Mouse (Mus musculus) neural tube, embryonic 15.5 days (tissue): Measurements from ENCODE around the gene D330020A13Rik. TPM values are rescaled to one million over a fixed set of nuclear protein-coding genes. Genes with fewer than 3 reads are reported as not detected.

Experiments used
- ATAC-seq: fragments of 200-750 bp; cut with Nextera tagmentation; 2 replicates; pipeline ENCODE4 v1.8.0; 2017; ENCODE audit warnings: mild to moderate bottlenecking, moderate TSS enrichment, moderate library complexity; ENCODE audit not compliant: low FRiP score
- H3K27ac ChIP-seq: fragments of 300-500 bp; sonication (generic); replicated peaks from 2 replicates; pipeline ENCODE4 v1.5.1; 2015; ENCODE audit warnings: mild to moderate bottlenecking, inconsistent platforms
- H3K27me3 ChIP-seq: fragments of 300-500 bp; sonication (generic); replicated peaks from 2 replicates; pipeline ENCODE4 v1.6.1; 2015; ENCODE audit warnings: inconsistent platforms
- H3K36me3 ChIP-seq: fragments of 300-500 bp; sonication (generic); 2 replicates; pipeline ENCODE4 v1.6.1; 2015; ENCODE audit warnings: inconsistent platforms
- H3K4me1 ChIP-seq: fragments of 300-500 bp; sonication (generic); 2 replicates; pipeline ENCODE4 v1.6.1; 2015; ENCODE audit warnings: inconsistent platforms
- H3K4me2 ChIP-seq: fragments of 300-500 bp; sonication (generic); 2 replicates; pipeline ENCODE4 v1.6.1; 2015; ENCODE audit warnings: inconsistent platforms, mild to moderate bottlenecking, moderate library complexity
- H3K4me3 ChIP-seq: fragments of 300-500 bp; sonication (generic); replicated peaks from 2 replicates; pipeline ENCODE4 v1.5.1; 2015; ENCODE audit warnings: mild to moderate bottlenecking, inconsistent platforms
- H3K9ac ChIP-seq: fragments of 300-500 bp; sonication (generic); replicated peaks from 2 replicates; pipeline ENCODE4 v1.6.1; 2015; ENCODE audit warnings: mild to moderate bottlenecking, inconsistent platforms
- H3K9me3 ChIP-seq: fragments of 300-500 bp; sonication (generic); replicated peaks from 2 replicates; pipeline ENCODE4 v1.6.1; 2016; ENCODE audit warnings: inconsistent platforms
- WGBS: fragments of 180-500 bp; shearing (Covaris S2); methylation state at CpG from one replicate; pipeline ENCODE4 v1.1.7; 2015; ENCODE audit warnings: mixed read lengths; 5-methylcytosine and 5-hydroxymethylcytosine counted together
- polyA plus RNA-seq: library from polyadenylated mRNA; unstranded; fragments of >200 nt; fragmentation: Nextera tagmentation; extraction: Ambion mirVana; gene quantifications from 2 replicates; pipeline ENCODE4 v1.2.1, GENCODE M21; 2015

Gene D330020A13Rik
- polyA plus RNA-seq, 1 experiment from 2014 or later = not detected

DNA sequence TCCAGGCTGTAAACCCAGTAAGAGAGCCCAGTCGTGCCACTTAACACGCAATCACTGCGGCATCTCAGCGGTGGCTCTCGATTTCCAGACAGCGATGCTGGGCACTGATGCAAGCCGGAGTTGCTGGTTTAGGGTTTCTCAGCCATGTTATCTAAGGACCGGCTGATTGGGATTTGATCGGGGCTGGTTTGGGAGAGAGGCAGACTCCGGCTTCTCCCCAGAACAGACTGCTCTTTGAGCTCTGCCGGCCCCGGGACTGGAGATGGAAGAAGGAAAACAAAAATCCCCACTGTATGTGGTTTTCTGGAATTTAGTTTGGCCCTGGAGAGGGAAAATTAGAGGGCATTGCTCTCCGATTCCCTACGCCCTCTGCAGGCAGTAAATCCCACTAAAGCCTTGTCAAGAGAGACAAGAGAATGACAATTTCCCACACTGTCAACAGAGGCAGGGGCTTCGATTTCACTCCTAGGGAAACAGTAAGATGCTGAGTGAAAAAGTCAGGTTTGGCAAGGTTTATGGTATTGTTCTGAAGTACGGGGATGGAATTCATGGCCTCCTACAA lies 8.7 kb downstream of the D330020A13Rik start:
- Histone ChIP-seq H3K4me2 (peak overlapping the region; percentile 48), H3K9me3 (no peaks in the 10 kb centered on the region), H3K9ac (no peak overlapping the region), H3K4me3 (0 out of 2 replicates have a peak overlapping the region, but pooled peaks have one; percentile 9), H3K27me3 (no peaks in the 10 kb centered on the region), H3K36me3 (no peaks in the 10 kb centered on the region), H3K27ac (no peak overlapping the region), H3K4me1 (peaks cover 3% of the 10 kb centered on the region; the same call in 1 of the 2 replicates)
- ATAC-seq = no peak
- 26% methylated on average over 16 of the region's 16 CpGs for WGBS

DNA sequence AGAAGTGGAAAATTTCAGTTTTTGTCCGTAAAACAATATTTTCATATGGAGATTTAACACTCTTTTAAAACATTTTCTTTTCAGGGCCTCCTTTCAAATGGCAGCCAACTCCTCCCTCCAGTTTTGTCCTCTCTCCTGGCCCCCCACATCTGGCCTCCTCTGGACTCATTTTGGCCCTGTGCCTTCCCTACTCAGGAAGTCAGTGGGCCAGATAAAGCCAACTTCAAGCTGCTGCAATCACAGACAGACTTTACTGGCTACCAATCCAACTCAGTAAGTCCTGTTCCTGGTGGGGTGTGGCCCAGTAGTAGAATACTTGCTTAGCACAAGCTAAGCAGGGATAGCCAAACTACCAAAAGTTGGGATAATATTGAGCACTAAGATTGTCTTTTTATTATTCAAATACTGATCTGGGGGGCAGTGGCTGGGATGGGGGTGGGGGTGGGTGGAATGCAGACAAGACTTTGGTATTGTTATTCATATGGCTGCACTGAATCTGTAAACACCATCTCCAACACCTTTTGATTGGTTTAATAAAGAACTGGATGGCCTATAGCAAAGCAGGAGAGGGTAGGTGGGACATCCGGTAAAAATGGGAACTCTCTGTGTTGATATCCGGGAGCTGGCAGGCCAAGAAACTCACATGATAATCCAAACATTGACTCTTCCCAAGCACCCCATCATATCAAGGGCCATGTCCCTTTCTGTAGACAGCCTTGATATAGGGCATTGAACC lies 12.9 kb downstream of the D330020A13Rik start:
- H3K36me3 ChIP-seq = no peaks in the 10 kb centered on the region
- H3K4me2 ChIP-seq = no peak overlapping the region
- H3K27me3 ChIP-seq = no peaks in the 10 kb centered on the region
- no peak overlapping the region for H3K9ac ChIP-seq
- no peak for ATAC-seq
- peaks cover 3% of the 10 kb centered on the region; the same call in 1 of the 2 replicates for H3K4me1 ChIP-seq
- H3K9me3 ChIP-seq = no peaks in the 10 kb centered on the region
- H3K4me3 ChIP-seq = no peak overlapping the region
- whole genome bisulfite sequencing = 91% methylated on average over 3 of the region's 3 CpGs
- no peak overlapping the region for H3K27ac ChIP-seq

DNA sequence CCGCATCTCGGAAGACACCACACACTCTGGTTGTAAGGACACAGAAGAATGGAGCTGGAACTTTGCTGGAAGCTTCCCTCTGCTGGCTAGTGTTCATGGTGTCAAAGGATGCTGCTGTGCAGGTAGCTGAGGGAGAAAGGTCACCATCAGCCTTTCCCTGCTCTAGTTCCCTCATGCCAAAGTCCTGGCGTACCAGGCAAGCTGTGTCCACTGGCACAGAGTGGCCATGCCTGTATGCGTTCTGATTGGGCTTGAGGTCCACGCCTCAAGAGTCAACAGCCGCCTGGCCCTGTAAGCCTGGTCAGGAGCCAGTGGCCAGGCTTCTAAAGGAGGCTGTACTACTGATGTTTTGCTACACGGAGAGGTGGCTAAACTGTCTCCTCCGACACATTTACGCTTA lies 15.2 kb downstream of the D330020A13Rik start:
- WGBS = 63% methylated on average over 9 of the region's 9 CpGs
- Histone ChIP-seq H3K27me3 (no peaks in the 10 kb centered on the region), H3K9ac (no peak overlapping the region), H3K27ac (no peak overlapping the region), H3K4me3 (no peak overlapping the region), H3K4me1 (no peaks in the 10 kb centered on the region), H3K36me3 (no peaks in the 10 kb centered on the region), H3K9me3 (no peaks in the 10 kb centered on the region), H3K4me2 (no peak overlapping the region)
- ATAC-seq = no peak

DNA sequence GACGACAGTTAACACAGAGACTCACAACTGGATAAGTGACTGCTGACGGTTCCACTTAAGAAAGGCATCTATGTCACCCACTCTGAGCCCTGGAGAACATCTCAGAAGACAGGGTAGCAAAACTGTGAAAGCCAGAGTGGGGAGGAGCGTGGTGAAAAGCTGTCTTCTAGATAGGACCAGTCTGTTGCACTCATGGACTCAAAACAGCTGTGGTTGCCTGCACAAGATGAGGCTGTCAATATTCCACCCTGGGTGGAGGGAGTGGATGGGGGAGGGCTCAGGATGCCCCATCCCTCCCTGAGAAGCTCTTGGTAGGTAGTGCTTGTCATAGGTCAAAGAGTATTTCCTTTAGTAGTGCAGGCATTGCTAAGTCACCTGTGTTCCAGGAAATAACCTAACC lies 15.6 kb downstream of the D330020A13Rik start:
- no peak for ATAC-seq
- no peaks in the 10 kb centered on the region for H3K27me3 ChIP-seq
- WGBS = 56% methylated on average over 3 of the region's 3 CpGs
- no peak overlapping the region for H3K4me2 ChIP-seq
- no peaks in the 10 kb centered on the region for H3K9me3 ChIP-seq
- no peak overlapping the region for H3K4me3 ChIP-seq
- no peak overlapping the region for H3K9ac ChIP-seq
- no peaks in the 10 kb centered on the region for H3K4me1 ChIP-seq
- no peaks in the 10 kb centered on the region for H3K36me3 ChIP-seq
- H3K27ac ChIP-seq = no peak overlapping the region

DNA sequence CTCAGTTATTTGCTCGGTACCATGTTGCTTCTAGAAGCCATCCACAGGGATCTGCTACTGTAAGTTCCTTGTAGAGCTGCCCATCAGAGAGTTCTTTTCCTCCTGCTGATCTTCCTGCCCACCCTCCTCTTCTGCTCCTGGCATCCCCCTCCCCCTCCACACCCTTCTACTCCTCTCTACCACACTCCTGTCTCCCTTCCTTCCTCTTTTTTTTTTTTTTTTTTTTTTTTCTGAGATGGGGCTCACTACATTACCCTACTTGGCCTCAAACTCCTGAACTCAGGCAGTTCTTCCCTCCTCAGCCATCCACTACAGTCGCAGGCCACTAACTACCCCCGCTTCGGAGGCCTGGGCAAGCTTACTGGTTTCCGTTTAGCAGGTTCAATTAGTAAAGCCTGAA lies 18.3 kb downstream of the D330020A13Rik start:
- H3K4me2 ChIP-seq = no peak overlapping the region
- no peak overlapping the region for H3K4me3 ChIP-seq
- H3K9ac ChIP-seq = no peak overlapping the region
- WGBS = 80% methylated on average over 5 of the region's 5 CpGs
- ATAC-seq = no peak
- H3K27me3 ChIP-seq = no peaks in the 10 kb centered on the region
- H3K4me1 ChIP-seq = no peaks in the 10 kb centered on the region
- H3K36me3 ChIP-seq = no peaks in the 10 kb centered on the region
- no peak overlapping the region for H3K27ac ChIP-seq
- no peaks in the 10 kb centered on the region for H3K9me3 ChIP-seq

DNA sequence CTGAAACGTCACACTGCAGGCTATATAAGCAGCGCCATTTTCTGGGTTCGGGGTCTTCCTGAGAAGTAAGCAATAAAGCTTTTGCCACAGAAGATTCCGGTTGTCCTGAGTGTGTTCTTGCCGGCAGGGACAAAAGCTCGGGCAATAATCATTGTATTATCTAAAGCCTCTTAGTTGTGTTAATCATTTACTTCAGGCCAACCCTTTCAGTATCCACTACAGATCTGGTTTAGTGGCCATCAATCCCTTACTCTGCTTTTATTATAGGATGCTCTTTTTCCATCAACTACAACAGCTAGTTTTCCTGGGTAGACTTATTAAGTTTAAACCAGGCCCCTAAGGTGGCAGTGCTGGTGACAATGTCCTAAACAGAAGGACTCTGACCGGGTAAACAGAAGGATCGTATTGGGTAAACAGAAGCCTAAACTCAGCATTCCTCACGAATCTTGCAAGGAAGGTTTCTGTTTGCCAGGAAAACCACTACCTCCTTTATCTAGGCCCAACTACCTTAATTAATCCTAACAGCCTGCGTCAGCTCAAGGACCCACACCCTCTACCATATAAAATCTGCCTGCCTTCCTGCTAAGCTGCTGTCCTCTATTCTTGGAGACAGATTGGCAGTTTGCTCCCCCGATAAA lies 24.3 kb downstream of the D330020A13Rik start:
- H3K9me3 ChIP-seq = no peaks in the 10 kb centered on the region
- ATAC-seq = no peak
- H3K27ac ChIP-seq = no peak overlapping the region
- no peaks in the 10 kb centered on the region for H3K36me3 ChIP-seq
- WGBS = 48% methylated on average over 11 of the region's 11 CpGs
- H3K27me3 ChIP-seq = no peaks in the 10 kb centered on the region
- no peak overlapping the region for H3K4me3 ChIP-seq
- no peaks in the 10 kb centered on the region for H3K4me1 ChIP-seq
- no peak overlapping the region for H3K9ac ChIP-seq
- H3K4me2 ChIP-seq = no peak overlapping the region

DNA sequence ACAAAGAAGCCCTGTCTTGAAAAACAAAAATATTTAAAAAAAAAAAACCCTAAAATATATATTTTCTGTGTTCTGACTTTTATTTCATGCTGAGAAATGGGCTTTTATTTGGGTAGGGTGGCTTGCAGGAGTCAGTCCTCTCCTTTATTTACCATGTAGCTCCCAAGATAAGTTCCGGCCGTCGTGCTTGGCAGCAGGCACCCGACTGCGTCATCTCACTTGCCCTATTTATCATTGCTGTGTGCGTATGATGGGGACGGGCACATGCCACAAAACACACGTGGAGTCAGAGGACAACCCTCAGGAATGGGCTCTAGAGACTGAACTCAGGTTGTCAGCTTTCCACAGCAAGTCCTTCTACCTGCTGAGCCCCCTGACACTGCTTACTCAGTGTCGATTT lies 25.0 kb downstream of the D330020A13Rik start:
- Histone ChIP-seq H3K27ac (no peak overlapping the region), H3K9me3 (no peaks in the 10 kb centered on the region), H3K4me1 (no peaks in the 10 kb centered on the region), H3K36me3 (no peaks in the 10 kb centered on the region), H3K4me3 (no peak overlapping the region), H3K9ac (no peak overlapping the region), H3K27me3 (no peaks in the 10 kb centered on the region), H3K4me2 (no peak overlapping the region)
- ATAC-seq = no peak
- 90% methylated on average over 9 of the region's 9 CpGs for WGBS

DNA sequence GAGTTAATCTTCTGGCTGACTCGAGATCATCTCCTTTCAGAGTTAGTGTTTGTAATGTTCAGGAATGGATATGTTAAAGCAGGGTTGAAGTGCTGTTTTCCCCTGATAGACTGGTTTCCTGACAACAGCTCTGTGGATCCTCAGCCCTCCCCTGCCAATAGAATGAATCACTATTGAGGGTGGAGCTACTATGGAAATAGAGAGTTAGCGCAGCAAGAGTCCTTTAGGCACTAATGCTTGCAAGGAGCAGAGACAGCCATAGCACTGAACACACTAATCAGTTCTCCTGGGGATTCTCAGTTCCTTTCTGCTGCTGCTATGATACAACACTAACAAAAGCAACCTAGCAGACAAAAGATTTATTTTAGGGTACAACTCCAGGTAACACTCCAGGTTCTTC lies 26.2 kb downstream of the D330020A13Rik start:
- 70% methylated on average over 2 of the region's 2 CpGs for WGBS
- no peaks in the 10 kb centered on the region for H3K4me1 ChIP-seq
- no peaks in the 10 kb centered on the region; the same call in 1 of the 2 replicates for H3K36me3 ChIP-seq
- ATAC-seq = no peak
- H3K9ac ChIP-seq = no peak overlapping the region
- H3K4me2 ChIP-seq = no peak overlapping the region
- H3K27me3 ChIP-seq = no peaks in the 10 kb centered on the region
- H3K4me3 ChIP-seq = no peak overlapping the region
- no peaks in the 10 kb centered on the region for H3K9me3 ChIP-seq
- H3K27ac ChIP-seq = no peak overlapping the region

DNA sequence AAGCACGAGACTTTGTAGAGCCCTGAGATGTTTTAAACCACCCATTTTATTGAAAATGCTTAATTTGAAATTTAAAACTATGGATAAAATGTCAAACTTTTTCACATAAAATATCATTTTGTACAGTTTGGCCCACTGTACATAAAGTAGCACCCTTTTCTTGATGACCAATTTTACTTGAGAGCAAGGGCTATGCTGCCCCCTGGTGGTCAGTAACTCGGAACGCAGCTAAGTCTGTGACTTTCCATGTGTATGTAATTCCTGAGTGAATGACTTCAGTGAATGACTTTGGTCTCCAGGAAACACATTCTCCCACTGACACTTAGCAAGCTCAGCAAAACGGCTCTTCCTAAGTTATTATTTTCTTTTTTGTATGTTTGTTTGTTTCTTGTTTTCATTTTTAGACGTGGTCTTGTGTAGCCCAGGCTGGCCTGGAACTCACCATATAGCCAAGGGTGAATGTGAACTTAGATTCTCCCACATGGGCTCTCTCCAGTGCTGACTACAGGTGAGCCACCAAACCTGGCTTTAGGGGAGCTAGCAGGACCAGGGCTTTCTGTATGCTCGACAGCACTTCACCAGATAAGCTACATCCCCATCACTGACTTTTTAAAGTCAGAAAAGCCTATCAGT lies 30.2 kb downstream of the D330020A13Rik start:
- WGBS = 31% methylated on average over 6 of the region's 6 CpGs
- no peak overlapping the region for H3K4me2 ChIP-seq
- H3K4me3 ChIP-seq = no peak overlapping the region
- H3K9ac ChIP-seq = no peak overlapping the region
- no peak overlapping the region for H3K27ac ChIP-seq
- no peak for ATAC-seq
- H3K4me1 ChIP-seq = no peaks in the 10 kb centered on the region
- no peaks in the 10 kb centered on the region for H3K27me3 ChIP-seq
- no peaks in the 10 kb centered on the region for H3K9me3 ChIP-seq
- H3K36me3 ChIP-seq = peaks cover 9% of the 10 kb centered on the region

DNA sequence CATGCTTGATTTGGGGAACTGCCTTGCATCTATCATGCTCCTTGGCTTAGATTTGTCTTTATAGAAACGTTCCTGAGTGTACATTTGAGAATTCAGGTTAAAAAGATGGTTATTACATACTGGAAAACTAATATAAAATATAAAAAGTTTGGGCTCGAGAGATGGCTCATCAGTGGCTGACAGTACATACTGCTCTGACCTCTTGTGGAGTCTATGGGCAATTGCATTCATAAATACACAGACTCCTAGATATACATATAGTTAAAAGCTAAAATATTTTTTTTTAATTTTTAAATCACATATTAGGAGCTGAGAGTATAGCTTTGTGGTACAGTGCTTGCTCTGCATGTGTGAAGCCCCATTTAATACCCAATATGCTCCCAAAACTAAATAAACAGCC lies 38.2 kb downstream of the D330020A13Rik start:
- no peak for ATAC-seq
- peaks cover 42% of the 10 kb centered on the region for H3K36me3 ChIP-seq
- 93% methylated on average over 2 of the region's 2 CpGs for WGBS

DNA sequence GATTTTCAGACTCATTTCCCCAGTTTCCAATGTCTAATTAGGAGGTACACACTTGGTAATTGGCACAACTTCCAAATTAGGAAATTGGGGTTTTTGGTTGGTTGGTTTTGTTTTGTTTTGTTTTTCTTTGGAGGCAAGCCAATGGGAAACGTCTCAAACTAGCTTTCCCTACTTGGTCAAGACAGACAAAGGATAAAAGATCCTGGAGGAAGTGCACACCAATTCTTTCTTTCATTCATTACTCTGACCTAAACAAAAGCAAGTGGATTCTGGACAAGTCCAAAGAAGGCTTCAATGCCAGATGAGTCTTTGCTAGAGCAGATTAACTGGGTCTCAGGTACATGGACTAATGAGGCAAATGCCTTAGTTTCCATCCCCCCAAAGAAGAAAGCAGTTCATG lies 49.8 kb downstream of the D330020A13Rik start:
- H3K4me2 ChIP-seq = no peak overlapping the region
- no peak overlapping the region for H3K4me3 ChIP-seq
- WGBS = 53% methylated on average over 1 of the region's 1 CpGs
- no peaks in the 10 kb centered on the region for H3K27me3 ChIP-seq
- H3K27ac ChIP-seq = no peak overlapping the region
- H3K4me1 ChIP-seq = no peaks in the 10 kb centered on the region
- peaks cover 28% of the 10 kb centered on the region for H3K36me3 ChIP-seq
- H3K9me3 ChIP-seq = no peaks in the 10 kb centered on the region
- ATAC-seq = no peak
- no peak overlapping the region for H3K9ac ChIP-seq

More for the DNA sequence above, 38.2 kb downstream of the D330020A13Rik start:
- Histone ChIP-seq H3K4me3 (no peak overlapping the region), H3K27me3 (no peaks in the 10 kb centered on the region), H3K4me1 (no peaks in the 10 kb centered on the region), H3K4me2 (no peak overlapping the region), H3K9ac (no peak overlapping the region), H3K27ac (no peak overlapping the region), H3K9me3 (no peaks in the 10 kb centered on the region)
